Mouse (Mus musculus) hindbrain, embryonic 15.5 days (tissue): ENCODE measurements around the gene Nup214. TPM values are rescaled to one million over a fixed set of nuclear protein-coding genes. Genes with fewer than 3 reads are reported as not detected.

Experiments
- ATAC-seq: fragments of 200-750 bp; cut with Nextera tagmentation; 2 replicates; pipeline ENCODE4 v1.8.0; 2017; ENCODE audit warnings: low read depth, moderate number of reproducible peaks, moderate TSS enrichment; ENCODE audit not compliant: low FRiP score
- H3K27ac ChIP-seq: fragments of 300-500 bp; sonication (generic); replicated peaks from 2 replicates; pipeline ENCODE4 v1.5.1; 2015; ENCODE audit warnings: mild to moderate bottlenecking, inconsistent platforms
- H3K27me3 ChIP-seq: fragments of 300-500 bp; sonication (generic); 2 replicates; pipeline ENCODE4 v1.6.1; 2015; ENCODE audit warnings: control low read depth, inconsistent platforms
- H3K36me3 ChIP-seq: fragments of 300-500 bp; sonication (generic); 2 replicates; pipeline ENCODE4 v1.6.1; 2015; ENCODE audit warnings: control low read depth, inconsistent platforms
- H3K4me1 ChIP-seq: fragments of 300-500 bp; sonication (generic); replicated peaks from 2 replicates; pipeline ENCODE4 v1.6.1; 2015; ENCODE audit warnings: control low read depth, inconsistent platforms
- H3K4me2 ChIP-seq: fragments of 300-500 bp; sonication (generic); 2 replicates; pipeline ENCODE4 v1.6.1; 2015; ENCODE audit warnings: moderate library complexity, mild to moderate bottlenecking, inconsistent platforms
- H3K4me3 ChIP-seq: fragments of 300-500 bp; sonication (generic); 2 replicates; pipeline ENCODE4 v1.5.1; 2015; ENCODE audit warnings: mild to moderate bottlenecking, inconsistent platforms
- H3K9ac ChIP-seq: fragments of 300-500 bp; sonication (generic); 2 replicates; pipeline ENCODE4 v1.6.1; 2015; ENCODE audit warnings: inconsistent platforms
- H3K9me3 ChIP-seq: fragments of 300-500 bp; sonication (generic); 2 replicates; pipeline ENCODE4 v1.6.1; 2016; ENCODE audit warnings: control low read depth, inconsistent platforms
- WGBS: fragments of 180-500 bp; shearing (Covaris S2); methylation state at CpG from one replicate; pipeline ENCODE4 v1.1.7; 2015; 5-methylcytosine and 5-hydroxymethylcytosine counted together
- polyA plus RNA-seq: library from polyadenylated mRNA; unstranded; fragments of >200 nt; fragmentation: Nextera tagmentation; extraction: Ambion mirVana; gene quantifications from 2 replicates; pipeline ENCODE4 v1.2.1, GENCODE M21; 2015

Nup214 gene
- polyA plus RNA-seq, 1 experiment from 2014 or later = 61.6 TPM

DNA sequence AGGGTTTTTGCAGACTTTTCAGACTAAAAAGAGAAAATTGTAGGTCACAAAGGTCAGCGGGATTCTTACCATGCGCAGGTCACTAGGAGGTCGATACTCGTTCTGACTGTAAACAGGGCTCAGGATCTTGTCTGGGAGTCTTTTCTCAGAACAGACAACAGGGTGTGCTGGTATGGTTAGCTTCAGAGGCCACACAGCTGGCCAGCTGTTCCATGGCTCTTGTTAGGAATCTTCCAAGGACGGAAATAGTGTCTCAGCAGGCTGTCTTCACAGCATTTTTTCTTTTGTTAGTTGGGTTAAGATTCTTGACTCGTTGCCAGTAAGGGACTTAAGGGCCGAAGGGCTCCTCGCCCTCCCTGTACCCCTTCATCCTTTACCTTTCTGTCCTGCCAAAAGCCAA lies 7.4 kb upstream of the Nup214 start:
- WGBS = 76% methylated on average over 8 of the region's 8 CpGs
- no peak overlapping the region for H3K4me3 ChIP-seq
- H3K4me1 ChIP-seq = peaks cover 19% of the 10 kb centered on the region
- no peak overlapping the region for H3K4me2 ChIP-seq
- H3K9me3 ChIP-seq = no peaks in the 10 kb centered on the region
- H3K27ac ChIP-seq = no peak overlapping the region
- H3K27me3 ChIP-seq = no peaks in the 10 kb centered on the region
- ATAC-seq = no peak
- no peaks in the 10 kb centered on the region for H3K36me3 ChIP-seq
- H3K9ac ChIP-seq = no peak overlapping the region

DNA sequence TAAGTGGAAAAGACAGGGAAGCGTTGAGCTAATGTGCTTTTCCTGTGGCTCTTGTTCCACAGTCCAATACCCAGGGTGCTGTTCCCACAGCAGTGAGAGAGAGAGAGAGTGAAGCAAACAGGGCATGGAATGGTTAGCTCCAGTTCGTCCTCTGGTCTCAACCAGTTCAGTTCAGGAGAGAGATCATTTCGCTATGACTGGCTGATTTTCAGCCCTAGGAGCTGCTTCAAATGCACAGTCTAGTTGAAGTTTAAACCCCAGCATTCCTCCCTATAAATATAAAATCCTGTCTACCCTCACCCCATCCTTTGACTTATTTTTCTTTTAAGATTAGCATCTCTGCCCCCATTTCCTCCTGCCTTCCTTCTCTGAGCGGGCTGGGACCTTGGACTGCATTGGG lies 1.6 kb upstream of the Nup214 start:
- WGBS = 95% methylated on average over 4 of the region's 4 CpGs

DNA sequence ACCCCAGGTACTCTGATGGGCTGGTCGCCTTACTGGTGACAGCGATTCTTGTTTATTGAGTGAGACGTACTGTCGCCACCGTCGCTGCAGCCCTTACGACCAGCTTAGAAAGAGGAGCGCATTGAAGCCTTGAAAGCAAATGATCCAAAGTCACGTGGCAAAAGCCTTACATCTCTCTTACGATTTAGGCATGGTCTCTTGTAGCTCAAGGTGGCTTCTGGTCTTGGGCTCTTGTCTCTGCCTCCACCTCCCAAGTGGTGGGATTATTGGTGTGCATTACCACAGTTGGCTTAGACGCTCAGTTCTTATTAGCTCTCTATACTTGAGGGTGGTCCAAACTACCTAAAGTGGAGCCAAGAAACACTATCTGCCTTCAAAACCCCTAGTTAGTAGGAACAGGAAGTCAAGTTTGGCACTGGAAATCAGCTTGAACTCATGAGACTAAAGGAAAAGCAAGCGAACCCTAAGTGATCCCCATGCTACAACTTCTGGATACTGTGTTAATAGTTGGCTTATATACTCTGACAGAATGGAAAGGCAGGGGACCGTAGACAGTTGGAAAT lies 654 bp downstream of the Nup214 start:
- Histone ChIP-seq H3K4me3 (peak overlapping the region; percentile 58), H3K9ac (peak overlapping the region; percentile 63)

More for the DNA sequence above, 1.6 kb upstream of the Nup214 start:
- no peak overlapping the region for H3K4me3 ChIP-seq
- H3K27me3 ChIP-seq = no peaks in the 10 kb centered on the region
- no peak overlapping the region for H3K27ac ChIP-seq
- no peak overlapping the region for H3K9ac ChIP-seq
- ATAC-seq = no peak
- peaks cover 13% of the 10 kb centered on the region for H3K36me3 ChIP-seq
- no peak overlapping the region for H3K4me2 ChIP-seq
- H3K9me3 ChIP-seq = no peaks in the 10 kb centered on the region
- H3K4me1 ChIP-seq = peaks cover 19% of the 10 kb centered on the region

DNA sequence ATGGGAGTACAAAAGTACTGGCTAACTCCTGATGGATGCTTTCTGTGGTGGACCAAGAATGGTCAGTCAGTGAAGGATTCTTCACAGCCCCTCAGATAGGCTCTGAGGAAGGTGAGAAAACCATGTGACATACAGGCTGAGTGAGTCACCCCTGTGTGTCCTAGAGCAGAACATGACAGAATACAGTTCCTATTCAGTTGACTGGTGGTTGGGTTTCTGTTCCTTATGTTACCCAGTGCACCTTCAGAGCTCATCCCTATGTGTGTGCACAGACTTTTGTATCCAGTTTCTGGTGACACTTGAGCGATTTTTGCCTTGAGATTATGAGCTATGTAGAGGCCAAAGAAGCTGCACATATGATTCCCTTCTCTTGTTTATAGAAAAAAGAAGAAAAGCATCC lies 13.5 kb downstream of the Nup214 start:
- no peak for ATAC-seq
- WGBS = 97% methylated on average over 1 of the region's 1 CpGs
- Histone ChIP-seq H3K27me3 (no peaks in the 10 kb centered on the region), H3K9ac (no peak overlapping the region), H3K27ac (no peak overlapping the region), H3K9me3 (no peaks in the 10 kb centered on the region), H3K4me3 (no peak overlapping the region), H3K36me3 (peaks cover 89% of the 10 kb centered on the region), H3K4me1 (no peaks in the 10 kb centered on the region), H3K4me2 (no peak overlapping the region)

More for the DNA sequence above, 654 bp downstream of the Nup214 start:
- Histone ChIP-seq H3K36me3 (peaks cover 32% of the 10 kb centered on the region), H3K9me3 (no peaks in the 10 kb centered on the region), H3K27me3 (no peaks in the 10 kb centered on the region), H3K4me1 (peaks cover 19% of the 10 kb centered on the region), H3K4me2 (peak overlapping the region; percentile 87), H3K27ac (peak overlapping the region; percentile 74)
- 12% methylated on average over 13 of the region's 13 CpGs for WGBS
- ATAC-seq = no peak

DNA sequence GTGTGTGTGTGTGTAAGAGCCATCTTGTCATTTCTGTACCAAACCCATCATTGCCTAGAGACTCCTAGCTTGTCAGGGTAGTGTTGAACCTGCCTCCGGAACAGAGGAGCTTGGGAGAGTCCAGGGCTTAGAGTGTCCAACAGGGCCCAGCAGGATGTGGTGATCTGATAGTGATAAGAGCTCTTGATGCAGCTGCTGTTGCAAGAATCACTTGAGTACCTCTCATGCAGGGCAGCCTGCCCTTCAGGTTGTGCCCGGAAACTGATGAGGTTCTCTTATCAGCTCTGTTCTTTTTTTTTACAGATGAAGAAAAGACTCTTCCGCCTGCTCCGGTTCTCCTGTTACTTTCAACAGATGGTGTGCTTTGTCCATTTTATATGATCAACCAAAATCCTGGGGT lies 16.7 kb downstream of the Nup214 start:
- H3K27me3 ChIP-seq = no peaks in the 10 kb centered on the region
- peaks cover 88% of the 10 kb centered on the region for H3K36me3 ChIP-seq
- H3K4me1 ChIP-seq = no peaks in the 10 kb centered on the region
- 95% methylated on average over 4 of the region's 4 CpGs for WGBS
- no peaks in the 10 kb centered on the region for H3K9me3 ChIP-seq
- no peak for ATAC-seq
- no peak overlapping the region for H3K4me3 ChIP-seq
- no peak overlapping the region for H3K4me2 ChIP-seq
- no peak overlapping the region for H3K9ac ChIP-seq
- no peak overlapping the region for H3K27ac ChIP-seq

DNA sequence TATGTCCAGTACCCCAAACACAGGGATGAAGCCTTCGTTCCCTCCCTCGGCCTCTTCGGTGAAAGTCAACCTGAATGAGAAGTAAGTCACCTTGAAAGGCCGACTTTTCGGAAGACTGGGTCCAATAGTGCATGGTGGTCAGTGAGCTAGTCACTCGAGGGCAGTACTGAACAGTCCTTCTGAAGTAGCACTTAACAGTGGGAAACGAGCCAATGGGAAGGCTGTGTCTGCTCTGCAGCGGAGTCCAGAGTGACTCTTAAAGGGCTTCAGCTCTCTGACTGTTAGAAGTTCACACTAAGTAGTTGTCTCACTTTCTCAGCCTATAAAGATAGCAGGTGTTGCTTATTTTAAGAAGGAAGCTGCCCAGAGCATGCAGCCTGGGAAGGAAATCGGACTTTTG lies 20.7 kb downstream of the Nup214 start:
- Histone ChIP-seq H3K4me2 (no peak overlapping the region), H3K27me3 (no peaks in the 10 kb centered on the region), H3K4me1 (no peaks in the 10 kb centered on the region), H3K9ac (no peak overlapping the region), H3K9me3 (no peaks in the 10 kb centered on the region), H3K27ac (no peak overlapping the region), H3K4me3 (no peak overlapping the region), H3K36me3 (peaks cover 91% of the 10 kb centered on the region)
- ATAC-seq = no peak
- 96% methylated on average over 9 of the region's 9 CpGs for WGBS

DNA sequence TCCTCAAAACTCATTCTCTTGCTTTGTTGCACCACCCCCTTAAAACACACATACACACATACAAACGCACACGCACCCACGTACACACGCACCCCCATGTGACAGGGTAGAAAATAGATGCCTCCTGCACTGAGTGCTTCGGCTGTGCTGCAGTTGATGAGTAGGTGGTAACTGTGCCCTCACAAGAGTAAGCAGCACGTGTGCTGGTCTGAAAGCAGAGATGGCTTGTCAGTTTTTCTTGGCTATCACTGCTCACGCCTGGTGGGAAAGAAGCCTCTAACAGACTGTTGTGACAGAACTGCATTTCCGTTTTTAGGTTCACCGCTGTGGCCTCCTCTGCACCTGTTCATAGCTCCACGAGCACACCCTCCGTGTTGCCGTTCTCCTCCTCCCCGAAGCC lies 21.8 kb downstream of the Nup214 start:
- H3K9me3 ChIP-seq = no peaks in the 10 kb centered on the region
- no peak overlapping the region for H3K9ac ChIP-seq
- no peak overlapping the region for H3K27ac ChIP-seq
- no peaks in the 10 kb centered on the region for H3K4me1 ChIP-seq
- ATAC-seq = no peak
- peaks cover 89% of the 10 kb centered on the region for H3K36me3 ChIP-seq
- no peak overlapping the region for H3K4me3 ChIP-seq
- 97% methylated on average over 13 of the region's 13 CpGs for WGBS
- no peak overlapping the region for H3K4me2 ChIP-seq
- no peaks in the 10 kb centered on the region for H3K27me3 ChIP-seq

DNA sequence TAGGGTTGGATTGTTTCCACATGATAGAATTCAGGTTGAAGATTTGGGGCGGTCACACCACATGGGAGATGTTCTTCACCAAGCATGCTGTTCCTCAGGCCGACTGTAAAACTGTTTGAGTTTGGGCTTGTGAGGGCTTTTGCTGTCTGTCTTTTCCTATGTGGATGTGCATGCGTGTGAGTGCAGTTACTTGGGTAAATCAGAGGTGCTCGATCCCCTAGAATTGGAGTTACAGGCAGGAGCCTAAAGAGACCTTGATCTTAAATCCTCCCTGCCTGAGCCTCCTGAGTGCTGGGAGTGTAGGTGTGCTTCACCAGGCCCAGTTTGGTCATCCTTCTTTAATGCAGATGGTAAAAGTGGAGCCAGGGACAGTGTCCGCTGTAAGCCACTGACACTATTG lies 23.3 kb downstream of the Nup214 start:
- Histone ChIP-seq H3K9ac (no peak overlapping the region), H3K27me3 (no peaks in the 10 kb centered on the region), H3K4me2 (no peak overlapping the region), H3K9me3 (no peaks in the 10 kb centered on the region), H3K4me1 (no peaks in the 10 kb centered on the region), H3K4me3 (no peak overlapping the region), H3K36me3 (peaks cover 80% of the 10 kb centered on the region), H3K27ac (no peak overlapping the region)
- 96% methylated on average over 5 of the region's 5 CpGs for WGBS
- ATAC-seq = no peak

DNA sequence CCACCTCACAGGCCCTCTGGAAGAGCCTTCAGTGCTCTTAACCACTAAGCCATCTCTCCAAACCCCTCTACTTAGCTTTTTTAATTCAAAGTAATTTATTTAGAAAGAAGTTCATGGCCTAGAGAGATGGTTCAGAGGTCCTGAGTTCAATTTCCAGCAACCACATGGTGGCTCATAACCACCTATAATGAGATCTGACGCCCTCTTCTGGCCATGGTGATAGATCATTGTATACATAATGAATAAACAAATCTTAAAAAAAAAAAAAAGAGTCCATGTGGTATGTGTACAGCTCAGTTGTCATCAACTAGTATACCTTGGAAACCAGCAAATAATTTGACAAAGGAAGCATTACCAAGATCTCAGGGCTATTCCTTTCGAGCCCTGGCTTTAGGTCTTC lies 24.2 kb downstream of the Nup214 start:
- H3K36me3 ChIP-seq = peaks cover 82% of the 10 kb centered on the region
- WGBS = 83% methylated on average over 2 of the region's 2 CpGs

DNA sequence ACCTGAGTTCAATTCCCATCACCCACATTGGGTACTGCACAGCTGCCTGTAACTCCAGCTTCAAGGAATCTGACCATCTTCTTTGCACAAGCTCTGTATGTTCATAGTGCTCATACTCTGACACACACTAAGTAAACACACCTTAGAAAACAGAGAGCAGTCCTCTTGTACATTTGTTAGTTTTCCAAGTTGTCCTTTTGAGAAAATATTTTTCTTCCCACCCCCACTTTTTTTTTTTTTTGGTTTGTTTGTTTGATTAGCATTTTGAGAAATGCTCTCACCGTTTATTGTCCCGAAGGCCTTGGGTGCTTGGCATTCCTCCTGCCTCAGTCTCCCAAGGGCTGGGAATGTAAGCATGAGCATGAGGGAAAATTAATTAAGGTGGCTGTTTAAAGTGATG lies 34.1 kb downstream of the Nup214 start:
- H3K4me2 ChIP-seq = no peak overlapping the region
- H3K4me3 ChIP-seq = no peak overlapping the region
- peaks cover 87% of the 10 kb centered on the region for H3K36me3 ChIP-seq
- no peaks in the 10 kb centered on the region for H3K4me1 ChIP-seq
- H3K9me3 ChIP-seq = no peaks in the 10 kb centered on the region
- H3K27me3 ChIP-seq = no peaks in the 10 kb centered on the region
- WGBS = 92% methylated on average over 2 of the region's 2 CpGs
- no peak overlapping the region for H3K27ac ChIP-seq
- no peak for ATAC-seq
- no peak overlapping the region for H3K9ac ChIP-seq

More for the DNA sequence above, 24.2 kb downstream of the Nup214 start:
- Histone ChIP-seq H3K4me3 (no peak overlapping the region), H3K9me3 (no peaks in the 10 kb centered on the region), H3K4me1 (no peaks in the 10 kb centered on the region), H3K27ac (no peak overlapping the region), H3K4me2 (no peak overlapping the region), H3K9ac (no peak overlapping the region), H3K27me3 (no peaks in the 10 kb centered on the region)
- no peak for ATAC-seq

DNA sequence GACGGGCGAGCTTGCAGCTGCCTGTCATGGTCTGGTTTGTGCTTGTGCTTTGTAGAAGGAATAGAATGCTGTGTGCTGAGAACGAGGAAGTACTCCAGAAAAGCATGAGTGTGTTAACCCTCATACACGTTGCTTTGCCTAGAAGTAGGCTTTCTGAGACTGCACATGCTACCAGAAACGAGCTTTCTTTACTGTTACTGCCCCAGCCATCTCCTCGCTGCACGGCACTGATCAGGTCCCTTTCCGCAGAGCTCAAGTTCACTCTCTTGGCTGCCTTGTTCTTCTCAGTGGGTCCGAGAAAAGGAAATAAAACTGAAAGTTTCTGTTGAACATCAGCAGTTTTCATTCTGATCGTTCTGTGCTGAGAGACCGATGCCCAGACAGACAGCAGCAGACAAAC lies 34.5 kb downstream of the Nup214 start:
- Histone ChIP-seq H3K4me3 (no peak overlapping the region), H3K27ac (no peak overlapping the region), H3K36me3 (peaks cover 86% of the 10 kb centered on the region), H3K27me3 (no peaks in the 10 kb centered on the region), H3K4me2 (no peak overlapping the region), H3K9ac (no peak overlapping the region), H3K4me1 (no peaks in the 10 kb centered on the region), H3K9me3 (no peaks in the 10 kb centered on the region)
- ATAC-seq = no peak
- 93% methylated on average over 11 of the region's 11 CpGs for WGBS

DNA sequence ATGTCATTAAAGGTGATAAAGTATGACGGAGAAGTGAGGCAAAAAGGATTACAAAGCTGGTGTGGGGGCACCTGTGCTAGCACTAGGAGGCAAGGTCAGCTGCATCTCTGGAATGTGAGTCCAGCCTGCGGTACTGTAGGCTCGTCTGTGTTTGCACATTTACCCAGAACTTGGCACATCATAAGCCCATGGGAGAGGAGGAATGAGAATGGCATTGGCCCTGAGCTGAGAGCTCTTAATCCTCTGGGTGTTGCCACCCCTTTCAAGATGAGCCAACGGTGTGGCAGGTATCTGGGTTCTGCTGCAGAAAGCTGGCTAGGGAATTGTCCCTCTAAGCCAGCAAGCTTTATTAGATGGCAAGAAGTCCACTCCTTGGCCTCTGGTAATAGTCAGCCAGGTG lies 45.5 kb downstream of the Nup214 start:
- Histone ChIP-seq H3K36me3 (peaks cover 75% of the 10 kb centered on the region), H3K4me3 (no peak overlapping the region), H3K9ac (no peak overlapping the region), H3K4me2 (no peak overlapping the region), H3K4me1 (no peaks in the 10 kb centered on the region), H3K9me3 (no peaks in the 10 kb centered on the region), H3K27me3 (no peaks in the 10 kb centered on the region), H3K27ac (no peak overlapping the region)
- ATAC-seq = no peak
- WGBS = 89% methylated on average over 4 of the region's 4 CpGs

DNA sequence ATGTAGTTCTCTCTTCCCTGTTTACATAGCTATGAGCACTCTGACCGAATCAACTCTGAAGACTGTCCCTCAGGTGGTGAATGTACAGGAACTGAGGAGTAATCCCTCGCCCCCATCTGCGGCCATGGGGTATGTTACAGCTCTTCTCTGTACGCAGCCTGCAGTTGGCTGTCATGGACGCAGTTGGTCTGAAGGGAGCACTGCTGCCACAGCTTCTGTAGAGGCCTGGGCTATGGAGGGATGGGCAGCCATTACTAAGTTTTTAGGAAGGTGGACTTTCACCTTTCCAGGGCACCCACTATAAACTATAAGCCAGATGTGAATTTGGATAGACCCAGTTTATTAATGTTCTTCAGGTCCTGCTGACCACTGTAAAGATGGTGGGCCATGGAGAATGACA lies 46.0 kb downstream of the Nup214 start:
- no peaks in the 10 kb centered on the region for H3K9me3 ChIP-seq
- peaks cover 76% of the 10 kb centered on the region for H3K36me3 ChIP-seq
- WGBS = 98% methylated on average over 5 of the region's 5 CpGs
- no peaks in the 10 kb centered on the region for H3K4me1 ChIP-seq
- ATAC-seq = no peak
- H3K27me3 ChIP-seq = no peaks in the 10 kb centered on the region
- H3K4me3 ChIP-seq = no peak overlapping the region
- H3K27ac ChIP-seq = no peak overlapping the region
- no peak overlapping the region for H3K4me2 ChIP-seq
- H3K9ac ChIP-seq = no peak overlapping the region
